Mouse (Mus musculus) heart, adult 11 months (tissue): ENCODE measurements around the gene Jak3.

Experiments
- DNase-seq: peaks from one replicate; pipeline ENCODE4 v3.0.0; 2022

Jak3 gene

DNA sequence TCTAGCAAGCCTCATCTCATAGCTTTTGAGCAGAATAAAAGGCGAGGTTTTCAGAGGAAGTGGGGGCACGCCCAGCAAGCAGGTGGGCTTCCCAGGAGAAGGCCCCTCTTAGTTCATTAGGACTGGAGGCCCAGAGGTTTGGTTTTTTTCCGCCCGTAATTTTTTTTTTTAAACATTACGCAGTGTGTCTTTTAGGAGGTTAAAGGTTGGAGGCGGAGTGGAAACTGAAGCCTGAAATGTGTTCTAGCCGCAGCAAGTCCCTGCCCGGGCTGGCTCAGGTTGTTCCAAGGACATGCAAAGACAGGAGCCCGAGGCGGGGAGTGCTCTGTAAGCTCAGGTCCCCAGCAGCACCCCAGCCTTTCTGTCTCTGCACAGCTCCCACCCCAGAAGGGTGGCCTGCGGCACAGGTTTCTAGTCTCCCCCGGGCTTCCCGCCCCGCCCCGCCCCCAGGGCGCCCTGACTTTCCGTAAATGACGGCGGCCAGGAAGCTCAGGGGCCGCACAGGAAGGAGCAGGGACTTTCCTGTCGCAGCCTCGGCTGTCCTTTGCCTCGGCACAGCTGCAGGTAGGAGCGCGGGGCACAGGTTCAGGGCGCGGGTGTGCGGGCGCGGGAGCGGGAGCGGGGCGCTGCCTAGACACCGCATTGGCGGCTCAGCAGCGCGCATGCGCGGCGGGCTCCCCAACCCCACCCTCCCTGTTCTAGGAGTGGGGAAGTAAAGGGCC is at the start of gene Jak3:
TSS of gene Jak3 (plus strand) at position 277 of the 722 bp plus-strand sequence.
- peak; percentile 98 for DNase-seq

DNA sequence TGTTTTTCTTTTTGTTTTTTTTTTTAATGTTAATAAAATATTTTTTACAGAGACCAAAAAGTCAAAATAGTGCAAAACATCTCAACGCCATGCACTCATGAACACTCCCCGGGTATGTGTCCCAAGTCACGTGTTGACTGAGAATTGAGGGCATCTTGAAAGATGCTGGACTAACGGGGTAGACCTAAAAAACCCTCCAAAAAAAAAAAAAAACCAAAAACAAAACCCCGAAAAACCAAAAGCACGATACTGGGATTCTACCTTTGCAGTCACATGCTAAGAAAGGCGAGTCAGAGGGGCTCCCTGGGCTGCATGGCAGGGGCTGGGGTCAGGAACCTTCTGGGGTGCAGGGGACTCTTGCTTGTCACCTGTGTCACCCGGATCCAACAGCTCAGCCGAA is 49.3 kb upstream of the Jak3 start:
- no peak for DNase-seq

DNA sequence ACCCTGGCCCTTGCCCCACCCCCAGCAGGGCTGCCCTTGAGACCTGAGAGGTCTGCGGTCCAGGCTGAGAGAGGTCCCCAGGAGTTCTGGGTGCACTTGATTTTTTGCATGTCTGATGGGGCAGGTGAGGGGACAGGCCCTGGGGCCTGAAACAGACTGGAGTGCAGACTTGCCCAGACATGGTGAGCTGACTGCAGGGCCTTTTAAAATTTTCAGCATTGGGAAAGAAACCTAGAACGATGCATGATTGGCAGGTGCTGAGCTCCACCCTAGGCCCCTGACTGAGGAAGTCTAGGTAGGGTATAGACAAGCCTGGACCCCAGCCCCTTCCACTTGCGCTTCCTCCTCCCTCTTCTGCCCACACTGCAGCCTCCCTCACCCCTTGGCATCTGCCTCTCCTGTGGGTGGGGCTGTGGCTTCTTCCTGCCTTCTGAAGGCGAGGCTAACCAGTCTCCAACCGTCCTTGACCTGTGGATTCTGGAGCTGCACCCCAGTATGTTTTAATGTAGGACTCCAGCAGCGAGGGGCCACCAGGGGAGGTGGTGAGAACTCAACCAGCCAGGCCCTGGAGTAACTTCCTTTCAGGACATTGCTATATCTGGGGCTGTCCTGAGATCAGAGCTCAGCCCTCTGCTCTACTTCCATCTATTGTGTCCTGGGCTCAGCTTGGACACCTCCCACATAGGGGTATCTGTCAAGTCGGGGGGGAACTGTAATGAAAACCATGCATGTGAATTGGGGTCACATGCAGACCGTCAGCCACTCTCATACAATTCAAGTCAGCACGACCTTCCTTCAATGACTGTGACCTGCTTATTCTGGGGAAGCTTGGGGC is 48.6 kb upstream of the Jak3 start:
- peak; percentile 94 for DNase-seq

DNA sequence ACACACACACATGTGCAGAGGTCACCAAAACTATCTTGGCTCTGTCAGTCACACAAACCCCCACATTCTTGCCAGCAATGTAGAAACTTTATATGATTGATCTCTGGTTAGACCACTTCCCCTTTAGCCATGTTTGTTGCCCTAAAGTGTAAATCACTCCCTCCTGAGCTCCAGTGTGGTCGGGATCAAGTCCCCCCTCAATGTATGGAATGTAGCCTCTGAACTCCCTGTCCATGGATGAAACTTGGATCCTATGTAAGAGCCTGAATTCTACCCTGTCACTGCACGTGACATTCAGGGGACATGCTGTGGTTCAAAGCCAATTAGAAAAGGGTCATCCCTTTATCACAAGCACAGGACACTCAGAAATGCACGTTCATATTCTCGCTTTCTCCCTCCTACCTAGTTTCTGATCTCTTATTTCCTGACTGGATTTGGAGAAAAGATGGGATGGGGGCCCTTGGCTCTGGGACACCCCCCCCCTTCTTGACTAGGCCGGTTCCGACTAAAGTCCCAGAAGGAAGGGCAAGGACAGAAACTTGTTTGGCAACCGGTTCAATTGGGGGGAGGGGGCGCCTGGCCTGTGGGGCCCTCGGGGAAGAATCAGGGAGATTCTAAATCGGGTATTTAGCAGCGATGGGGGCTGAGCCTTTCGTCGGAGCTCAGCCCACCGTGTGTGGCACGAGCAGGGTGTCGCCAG is 47.5 kb upstream of the Jak3 start:
- DNase-seq = no peak

DNA sequence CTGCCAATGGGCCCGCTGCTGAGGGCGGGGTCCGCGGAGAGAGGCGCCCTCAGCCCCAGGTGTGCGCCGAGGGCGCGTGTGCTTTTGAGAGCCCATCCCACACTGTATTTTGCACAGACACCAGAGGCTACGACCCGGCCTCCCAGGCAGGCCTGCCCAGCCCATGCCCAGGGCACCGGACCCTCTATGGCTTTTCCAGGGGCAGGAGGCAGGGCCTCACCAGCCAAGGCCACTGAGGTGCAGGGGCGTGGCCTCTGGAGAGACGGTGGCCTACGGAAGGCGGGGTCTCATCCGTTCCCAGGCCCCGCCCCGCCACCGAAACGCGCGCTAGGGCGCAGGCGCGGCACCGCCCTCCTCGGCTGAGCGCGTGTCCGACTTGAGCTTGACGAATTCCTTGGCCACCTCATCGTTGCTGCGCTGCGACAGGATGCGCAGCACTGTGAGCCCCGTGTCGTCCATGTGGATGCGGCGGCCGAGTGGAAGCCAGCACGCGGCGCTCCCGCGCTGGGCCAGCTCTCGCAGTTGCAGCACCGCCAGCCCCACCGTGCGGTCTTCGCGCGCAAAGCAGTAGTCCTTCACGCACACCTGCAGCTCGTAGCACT is 46.9 kb upstream of the Jak3 start:
- peak; percentile 99 for DNase-seq

DNA sequence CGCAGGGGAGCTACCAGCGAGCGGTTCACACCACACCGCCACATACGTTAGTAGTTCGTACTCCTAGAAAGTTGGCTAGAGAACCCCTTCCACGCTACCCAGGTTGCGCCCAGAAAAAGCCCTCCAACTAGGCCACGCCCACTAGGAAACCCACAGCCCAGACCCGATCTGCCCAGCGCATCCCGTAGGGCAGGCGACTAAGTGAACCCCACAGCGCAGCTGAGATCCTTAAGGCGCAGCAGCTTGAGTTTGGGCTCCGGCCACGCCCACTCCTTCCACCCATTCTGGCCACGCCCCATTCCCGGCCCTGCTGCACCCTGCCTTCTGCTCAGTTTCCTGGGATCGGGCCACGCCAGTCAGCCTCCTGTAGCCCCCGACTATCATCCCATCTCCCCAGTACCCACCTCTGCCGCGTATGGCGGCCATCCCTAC is 46.3 kb upstream of the Jak3 start:
- peak; percentile 96 for DNase-seq

DNA sequence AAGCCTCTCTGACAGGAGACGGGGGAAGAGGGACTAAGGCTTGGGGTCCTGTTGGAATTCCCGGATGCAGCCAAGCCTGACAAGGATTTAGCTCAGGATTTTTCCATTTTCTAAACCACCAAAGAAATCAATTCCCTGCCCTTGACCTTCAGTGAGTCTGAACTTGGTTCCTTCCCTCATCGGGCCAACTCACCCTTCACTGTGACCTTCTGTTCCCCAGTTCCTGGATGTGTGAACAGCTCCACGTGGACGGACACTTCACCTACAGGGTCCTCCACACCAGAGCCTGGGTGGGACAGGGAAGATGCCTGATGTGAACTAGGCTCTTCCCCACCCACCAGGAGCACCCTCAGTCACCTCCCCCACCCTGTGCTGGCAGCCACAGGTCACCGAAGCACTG is 45.3 kb upstream of the Jak3 start:
- DNase-seq = no peak

DNA sequence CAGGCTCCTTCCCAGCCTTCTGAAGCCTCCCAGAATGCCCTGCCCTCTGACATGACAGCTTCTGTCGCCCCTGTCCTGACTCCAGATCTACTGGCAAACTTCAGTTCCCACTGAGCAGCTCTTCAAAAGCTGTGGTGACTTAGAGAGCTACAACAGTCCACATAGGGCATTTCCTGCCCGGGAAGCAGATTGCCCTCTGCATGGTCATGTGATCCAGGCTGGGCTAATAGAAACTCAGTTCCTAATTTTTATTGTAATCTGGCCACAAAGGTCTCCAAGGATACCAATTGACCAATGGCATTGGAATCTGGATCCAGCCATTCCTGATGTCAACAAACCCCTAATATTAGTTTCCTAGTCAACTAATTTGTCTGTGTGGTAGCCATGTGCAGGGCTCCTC is 44.2 kb upstream of the Jak3 start:
- no peak for DNase-seq

DNA sequence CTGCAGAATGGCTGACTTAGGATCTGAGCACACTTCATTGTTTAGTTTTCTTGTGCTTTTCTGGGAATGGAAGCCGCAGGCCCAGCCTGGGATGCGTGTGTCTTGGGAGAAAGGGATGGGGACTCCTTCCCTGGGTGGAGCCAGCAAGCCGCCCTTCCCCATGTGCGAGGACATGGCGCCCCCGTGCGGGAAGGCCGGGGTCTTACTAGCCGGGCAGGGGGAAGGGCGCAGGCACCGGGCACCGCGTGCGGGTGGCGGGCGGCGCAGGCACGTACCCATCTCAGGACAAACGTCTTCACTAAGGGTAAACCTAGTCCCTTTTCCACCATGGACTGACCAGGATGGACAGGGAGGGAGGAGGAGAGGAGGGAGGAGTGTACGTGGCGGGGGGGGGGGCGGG is 42.9 kb upstream of the Jak3 start:
- peak; percentile 96 for DNase-seq

DNA sequence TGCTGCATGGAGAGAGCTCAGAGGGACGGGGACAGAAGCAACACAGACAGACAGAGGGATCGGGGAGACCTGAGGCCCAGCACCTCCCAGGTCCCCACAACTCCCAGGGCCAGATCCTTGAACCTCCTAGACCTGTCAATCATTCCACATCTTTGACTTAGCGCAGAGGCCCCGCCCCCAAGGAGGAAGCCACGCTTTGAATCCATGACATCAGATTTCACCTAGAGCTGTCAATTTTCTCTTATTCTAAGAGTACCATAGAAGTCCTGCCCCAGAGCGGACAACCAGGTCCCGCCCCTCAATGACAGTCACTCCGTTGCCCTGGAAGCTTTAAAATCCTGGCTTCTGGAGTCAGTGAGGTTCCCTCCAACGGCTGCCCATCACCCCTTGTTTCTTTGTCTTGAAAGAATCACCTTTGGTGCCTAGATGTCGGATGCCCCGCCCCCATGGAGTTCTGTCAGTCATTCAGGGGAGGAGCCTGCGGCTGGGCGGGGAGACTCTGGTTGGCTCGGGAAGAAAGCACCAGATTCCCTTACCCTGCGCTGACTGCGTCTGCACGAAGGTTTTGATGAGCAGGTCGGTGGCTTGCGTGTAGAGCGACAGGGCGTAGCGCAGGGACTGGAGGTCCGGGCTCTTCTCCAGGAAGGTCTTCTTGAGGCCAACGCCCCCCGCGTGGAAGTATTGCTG is 42.0 kb upstream of the Jak3 start:
- peak; percentile 95 for DNase-seq

DNA sequence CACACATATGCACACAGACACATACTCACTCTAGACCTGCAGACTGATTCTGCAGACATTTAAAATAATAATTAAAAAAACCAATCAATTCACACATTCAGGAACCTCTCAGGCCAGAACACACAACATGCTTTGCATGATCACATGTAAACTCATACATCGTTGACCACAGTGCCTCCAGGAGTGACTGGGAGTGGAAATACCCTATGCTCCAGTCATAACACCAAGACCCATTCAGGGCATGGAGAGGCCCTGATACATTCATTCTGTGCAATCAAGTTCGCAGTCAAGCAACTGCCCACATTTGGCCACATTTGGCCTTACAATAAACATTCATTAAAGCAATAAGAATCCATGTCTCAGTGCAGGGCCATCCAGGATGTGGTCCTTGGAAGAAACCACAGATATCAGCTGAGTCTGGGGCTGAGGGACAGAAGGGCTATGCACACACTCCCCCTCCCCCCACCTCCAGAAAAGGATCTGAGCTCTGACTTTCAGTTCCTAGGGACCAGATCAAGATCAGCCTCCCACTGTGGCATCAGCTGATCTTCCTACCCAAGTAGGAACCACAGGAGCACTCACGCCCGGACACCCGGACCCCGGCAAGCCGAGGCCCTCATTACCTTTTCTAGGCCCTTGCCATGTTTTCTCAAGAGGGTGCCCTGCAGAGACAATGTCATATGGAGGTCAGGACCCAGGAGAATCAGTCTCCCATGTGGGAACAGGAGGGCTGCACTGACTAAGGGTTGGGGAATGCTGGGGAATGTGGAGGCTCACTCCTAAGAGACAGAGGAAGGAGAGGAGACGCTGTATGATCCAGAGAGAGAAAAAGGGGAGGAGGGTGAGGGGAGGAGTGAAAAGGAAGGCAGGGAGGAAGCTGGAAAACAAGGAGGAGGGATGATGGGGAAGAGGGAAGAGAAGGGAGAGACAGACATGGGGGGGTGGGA is 38.7 kb upstream of the Jak3 start:
- DNase-seq = no peak

DNA sequence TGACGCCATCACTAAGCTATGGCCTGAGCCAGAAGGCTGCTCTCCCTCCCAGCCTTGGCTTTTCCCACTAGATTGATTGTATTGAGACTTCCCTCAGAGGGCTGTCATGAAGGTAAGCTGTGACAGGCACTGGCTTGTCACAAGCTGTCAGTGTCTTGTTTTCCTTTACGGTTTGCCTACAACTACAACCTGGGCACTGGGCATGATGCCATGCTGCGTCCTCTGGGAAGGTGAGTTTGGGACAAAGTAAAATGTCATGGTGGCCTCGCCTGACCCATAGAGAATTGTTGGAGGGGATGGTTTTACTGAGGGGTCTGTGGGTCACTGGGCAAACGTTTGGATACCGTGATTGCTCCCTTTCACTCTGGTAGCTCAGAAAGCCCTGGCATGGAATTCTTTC is 37.8 kb upstream of the Jak3 start:
- no peak for DNase-seq

DNA sequence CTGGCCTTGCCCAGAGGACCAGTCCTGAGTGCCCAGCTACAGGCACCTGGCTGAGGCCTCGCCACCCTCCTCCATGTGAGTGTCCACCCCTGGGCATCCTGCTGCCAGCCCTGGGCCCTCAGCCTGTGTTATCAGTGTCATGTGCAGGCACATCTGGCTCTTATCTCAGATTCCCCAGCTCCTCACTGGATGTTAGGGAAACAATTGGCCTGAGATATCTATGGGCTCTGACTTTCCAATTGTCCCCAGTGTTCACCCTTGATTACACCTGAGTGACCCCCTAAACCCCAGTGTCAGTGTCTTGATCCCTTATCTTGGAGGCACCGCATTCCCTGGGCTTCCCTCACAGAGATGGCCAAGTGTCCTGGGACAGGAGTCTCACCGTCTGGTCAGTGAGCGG is 36.8 kb upstream of the Jak3 start:
- no peak for DNase-seq

DNA sequence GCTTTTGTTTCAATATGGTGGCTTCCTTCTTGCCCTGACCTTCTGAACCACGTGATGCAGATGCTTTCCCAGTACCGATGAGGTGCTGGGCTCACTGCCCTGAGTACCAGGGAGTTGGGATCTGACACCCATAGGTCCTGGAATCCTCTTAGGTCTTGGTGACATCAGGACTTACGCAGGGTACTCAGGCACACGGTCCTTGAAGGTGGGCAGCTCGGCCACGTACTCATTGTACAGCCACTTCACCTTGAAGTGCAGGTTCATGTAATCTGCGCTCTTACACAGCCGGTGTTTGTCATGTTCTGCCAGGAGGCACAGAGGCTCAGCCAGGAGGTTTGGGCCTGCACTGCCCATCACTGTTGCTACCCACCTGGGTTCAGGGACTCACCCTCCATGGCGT is 30.6 kb upstream of the Jak3 start:
- DNase-seq = no peak

DNA sequence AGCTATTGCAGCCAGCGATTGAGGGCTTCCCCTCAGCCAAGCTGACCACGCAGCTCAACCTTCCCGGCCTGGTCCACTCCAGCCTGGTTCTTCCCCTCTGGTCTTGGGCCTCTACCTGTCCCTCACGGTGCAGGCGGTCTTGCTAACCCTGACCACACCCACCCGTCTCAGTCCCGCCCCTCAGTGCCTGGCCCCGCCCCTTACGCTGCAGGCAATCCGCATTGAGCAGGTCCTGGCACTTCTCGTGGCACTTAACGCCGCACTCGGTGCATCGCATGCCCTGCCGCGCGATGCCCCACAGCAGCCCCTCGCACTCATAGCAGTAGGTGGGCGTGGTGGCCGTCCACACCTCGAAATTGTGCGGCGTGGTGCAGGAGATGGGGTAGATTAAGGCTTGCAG is 21.5 kb upstream of the Jak3 start:
- DNase-seq = no peak

DNA sequence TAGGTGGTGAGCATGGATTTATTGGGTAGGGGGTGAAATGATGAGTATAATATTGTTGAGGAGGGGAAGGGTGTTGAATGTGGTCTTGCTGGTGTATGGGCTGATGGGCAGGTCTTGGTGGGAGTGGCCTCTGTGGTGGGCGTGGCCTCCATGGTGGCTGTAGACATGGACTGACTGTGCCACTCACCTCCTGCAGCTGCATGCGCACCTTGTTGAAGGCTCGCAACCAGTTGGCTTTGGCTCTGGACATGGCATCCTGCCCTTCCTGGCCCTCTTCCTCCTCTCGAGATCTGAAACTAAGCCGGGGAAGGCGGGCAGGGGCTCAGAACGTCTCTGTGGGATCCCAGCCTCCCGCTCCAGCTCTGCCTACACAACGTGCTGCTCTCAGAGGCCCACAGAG is 18.3 kb upstream of the Jak3 start:
- no peak for DNase-seq

DNA sequence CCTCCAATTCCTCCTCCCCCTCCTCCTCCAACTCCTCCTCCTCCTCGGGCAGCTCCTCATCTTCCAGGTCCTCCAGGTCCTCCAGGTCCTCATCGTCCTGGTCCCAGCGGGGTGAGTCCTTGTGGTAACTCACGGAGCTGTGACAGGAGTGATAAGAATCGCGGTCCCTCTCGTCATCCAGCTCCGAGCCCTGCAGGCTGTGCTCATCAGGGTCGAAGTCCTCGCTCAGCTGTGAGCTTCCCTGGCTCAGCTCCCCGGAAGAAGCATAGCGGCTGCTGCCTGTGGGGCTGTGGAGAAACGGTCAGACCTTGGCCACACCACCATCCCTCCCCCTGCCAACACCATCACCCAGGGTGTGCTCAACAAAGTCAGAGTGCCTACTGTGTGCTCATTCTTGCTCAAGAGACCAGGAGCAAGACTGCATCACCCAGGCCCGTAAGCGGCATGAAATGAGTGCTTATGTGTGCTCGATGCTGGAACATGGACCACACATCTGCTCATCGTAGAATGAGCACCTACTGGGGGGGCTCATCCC is 17.5 kb upstream of the Jak3 start:
- no peak for DNase-seq

DNA sequence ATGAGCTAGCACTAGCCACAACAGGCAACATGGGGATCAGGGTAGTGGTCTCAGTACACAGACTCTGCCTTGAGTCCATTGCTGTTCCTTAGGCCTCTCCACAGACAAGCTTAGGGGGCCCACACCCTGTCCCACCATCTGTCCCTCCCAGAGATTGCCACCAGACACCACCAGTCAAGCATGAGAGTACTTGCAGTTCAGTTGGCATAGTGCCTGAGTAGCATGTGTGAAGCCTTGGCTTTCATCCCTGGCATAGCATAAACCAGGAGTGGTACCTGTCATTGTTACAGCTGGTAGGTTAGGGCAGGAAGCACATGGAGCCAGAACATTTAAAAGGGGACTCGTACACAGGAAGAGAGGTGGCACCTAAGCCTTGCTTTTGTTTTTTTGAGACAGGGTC is 16.3 kb upstream of the Jak3 start:
- no peak for DNase-seq

DNA sequence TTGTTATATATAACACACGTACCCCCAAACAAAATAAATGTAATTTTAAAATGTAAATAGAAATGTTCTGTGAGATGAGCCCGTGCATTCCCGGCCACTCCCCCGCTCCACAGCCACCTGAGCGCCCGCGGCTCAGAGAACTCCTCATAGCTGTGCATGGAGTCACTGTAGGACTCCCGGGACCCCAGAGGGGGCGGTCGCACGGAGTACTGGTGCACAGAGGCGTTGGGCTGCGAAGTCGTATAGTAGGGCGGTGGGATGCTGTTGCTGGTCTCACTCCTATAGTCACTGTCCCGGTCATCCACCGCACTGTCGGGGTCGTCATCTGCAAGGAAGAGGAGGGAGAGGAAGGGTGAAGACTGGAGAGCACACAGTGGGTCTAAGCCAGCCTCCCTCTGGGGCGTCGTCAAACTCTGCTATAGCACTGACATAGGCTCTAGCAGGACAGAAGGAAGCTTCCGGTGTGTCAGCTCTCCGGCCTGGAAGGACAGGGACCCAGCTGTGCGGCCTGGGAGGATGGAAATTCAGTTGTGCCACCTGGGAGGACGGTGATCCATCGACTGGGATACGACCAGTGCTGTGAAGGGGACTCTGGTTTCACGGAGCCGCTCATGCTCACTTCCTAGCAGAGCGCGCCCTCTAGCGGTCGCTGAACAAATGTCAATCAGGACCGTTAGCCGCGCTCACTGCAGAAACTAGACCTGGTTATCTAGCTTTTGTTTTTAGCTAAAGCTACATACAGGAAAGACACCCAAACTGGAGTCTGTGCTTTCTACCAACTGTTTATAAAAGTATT is 15.6 kb upstream of the Jak3 start:
- peak; percentile 96 for DNase-seq
